Mouse (Mus musculus): ENCODE data around the gene Tbc1d10c.

GRCm38 (mm10) chr19:4172925-4173324 is 18.2 kb downstream of the Tbc1d10c start:
- TF ChIP-seq CTCF (IDR thresholded peaks at IDR 0.05; ENCODE audit: low read depth, low read length) (no peak), GATA1 (IDR thresholded peaks at IDR 0.05; ENCODE audit: borderline replicate concordance, low read length) (no peak), TAL1 (conservative IDR thresholded peaks at IDR 0.05; ENCODE audit: low read depth, low read length) (no peak), GATA2 (IDR thresholded peaks at IDR 0.05; ENCODE audit: borderline replicate concordance, low read depth, low read length) (no peak)

Measured in G1E (cell line).